Mouse (Mus musculus): Measurements from ENCODE around the gene Izumo1r. TPM values are rescaled to one million over a fixed set of nuclear protein-coding genes. Genes with fewer than 3 reads are reported as not detected.
A peak's percentile ranks its signal among the peaks of the same experiment; 100 is the strongest.

Izumo1r gene
- polyA plus RNA-seq, 1 experiment from 2014 or later, result not detected

- Histone ChIP-seq H3K27ac (ENCODE audit: low read length) (no peak overlapping the region), H3K4me2 (ENCODE audit: low read length) (no peak overlapping the region), H3K27me3 (ENCODE audit: control insufficient read depth, insufficient read depth, low read depth, low read length) (no peaks in the 10 kb centered on the region), H3K4me1 (ENCODE audit: control insufficient read depth, insufficient read depth, low read length) (peaks cover 5% of the 10 kb centered on the region; the same call in 1 of the 2 replicates), H3K36me3 (ENCODE audit: control insufficient read depth, insufficient read depth, low read length) (no peaks in the 10 kb centered on the region), H3K9me3 (replicated peaks; ENCODE audit: control insufficient read depth, low read length, poor library complexity, severe bottlenecking) (no peaks in the 10 kb centered on the region), H3K9ac (ENCODE audit: low read depth, low read length) (no peak overlapping the region), H3K4me3 (ENCODE audit: low read depth, low read length) (no peak overlapping the region)
- no peak for ATAC-seq
- 83% methylated on average over 2 of the region's 2 CpGs for WGBS
Observed at GRCm38 (mm10) chr9:14912037-14912436, 8.3 kb upstream of the Izumo1r start.

GRCm38 (mm10) chr9:14909981-14910380, 6.2 kb upstream of the Izumo1r start:
- Histone ChIP-seq H3K36me3 (ENCODE audit: control insufficient read depth, insufficient read depth, low read length) (no peaks in the 10 kb centered on the region), H3K9me3 (replicated peaks; ENCODE audit: control insufficient read depth, low read length, poor library complexity, severe bottlenecking) (no peaks in the 10 kb centered on the region), H3K4me1 (ENCODE audit: control insufficient read depth, insufficient read depth, low read length) (peaks cover 9% of the 10 kb centered on the region; the same call in 1 of the 2 replicates), H3K27ac (ENCODE audit: low read length) (no peak overlapping the region), H3K9ac (ENCODE audit: low read depth, low read length) (no peak overlapping the region), H3K27me3 (ENCODE audit: control insufficient read depth, insufficient read depth, low read depth, low read length) (no peaks in the 10 kb centered on the region), H3K4me2 (ENCODE audit: low read length) (no peak overlapping the region), H3K4me3 (ENCODE audit: low read depth, low read length) (no peak overlapping the region)
- ATAC-seq, result peak; percentile 82
- WGBS, result 18% methylated on average over 5 of the region's 5 CpGs

DNA sequence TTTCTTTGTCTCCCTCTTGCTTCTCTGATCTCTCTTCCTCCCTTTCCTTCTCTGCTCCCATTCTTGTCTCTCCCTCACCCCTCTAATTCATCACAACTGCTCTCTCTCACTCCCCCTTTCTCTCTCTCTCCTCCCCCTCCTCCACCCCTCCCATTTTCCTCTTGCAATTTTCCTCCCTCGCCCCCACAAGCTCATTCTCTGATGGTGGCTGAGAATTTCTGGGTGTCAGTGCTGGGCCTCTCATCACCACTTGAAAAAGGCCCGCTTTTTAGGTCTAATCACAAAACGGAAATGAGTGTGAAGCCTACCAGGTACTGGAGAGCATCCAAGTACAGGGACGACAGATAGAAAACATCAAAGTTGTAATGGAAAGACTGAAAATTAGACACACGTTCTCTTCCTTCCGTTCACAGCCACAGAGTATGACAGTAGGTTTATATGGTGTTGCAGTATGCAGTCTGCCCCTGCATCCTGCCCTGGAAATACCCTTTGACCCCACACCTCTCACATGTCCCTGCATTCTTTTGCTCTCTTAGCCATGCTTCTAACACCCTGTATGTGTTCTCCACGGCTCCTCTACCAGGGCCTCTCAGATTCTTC, 4.2 kb upstream of the Izumo1r start:
- H3K4me3 ChIP-seq (ENCODE audit: low read depth, low read length), result no peak overlapping the region
- no peaks in the 10 kb centered on the region for H3K27me3 ChIP-seq (ENCODE audit: control insufficient read depth, insufficient read depth, low read depth, low read length)
- 76% methylated on average over 7 of the region's 7 CpGs for WGBS

DNA sequence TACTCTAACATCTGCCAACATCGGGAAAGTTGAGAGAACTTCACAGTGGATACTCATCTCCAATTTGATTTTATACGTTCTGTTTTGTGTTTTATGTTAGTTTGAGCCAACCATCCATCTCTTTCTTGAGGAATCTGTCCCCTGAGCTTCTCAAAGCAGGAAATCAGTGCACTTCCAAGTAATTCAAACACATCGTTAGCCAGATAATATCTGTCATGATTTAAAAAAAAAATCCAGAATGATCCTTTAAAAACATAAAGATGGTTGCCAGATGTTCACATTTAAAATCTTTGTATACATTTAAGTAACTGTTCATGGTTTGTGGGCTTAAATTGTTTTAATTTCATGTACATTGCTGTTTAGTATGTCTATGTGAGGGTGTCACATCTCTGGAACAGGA, 2.2 kb upstream of the Izumo1r start:
- H3K4me2 ChIP-seq (ENCODE audit: low read length), result no peak overlapping the region
- no peak overlapping the region for H3K27ac ChIP-seq (ENCODE audit: low read length)
- WGBS, result 81% methylated on average over 3 of the region's 3 CpGs
- H3K4me1 ChIP-seq (ENCODE audit: control insufficient read depth, insufficient read depth, low read length), result peaks cover 9% of the 10 kb centered on the region; the same call in 1 of the 2 replicates
- no peak overlapping the region for H3K9ac ChIP-seq (ENCODE audit: low read depth, low read length)
- no peak overlapping the region for H3K4me3 ChIP-seq (ENCODE audit: low read depth, low read length)
- H3K36me3 ChIP-seq (ENCODE audit: control insufficient read depth, insufficient read depth, low read length), result no peaks in the 10 kb centered on the region
- no peaks in the 10 kb centered on the region for H3K27me3 ChIP-seq (ENCODE audit: control insufficient read depth, insufficient read depth, low read depth, low read length)
- no peak for ATAC-seq
- H3K9me3 ChIP-seq (replicated peaks; ENCODE audit: control insufficient read depth, low read length, poor library complexity, severe bottlenecking), result no peaks in the 10 kb centered on the region

More for the DNA sequence above, 4.2 kb upstream of the Izumo1r start:
- Histone ChIP-seq H3K9me3 (replicated peaks; ENCODE audit: control insufficient read depth, low read length, poor library complexity, severe bottlenecking) (no peaks in the 10 kb centered on the region), H3K36me3 (ENCODE audit: control insufficient read depth, insufficient read depth, low read length) (no peaks in the 10 kb centered on the region), H3K4me2 (ENCODE audit: low read length) (no peak overlapping the region), H3K27ac (ENCODE audit: low read length) (no peak overlapping the region), H3K4me1 (ENCODE audit: control insufficient read depth, insufficient read depth, low read length) (peaks cover 9% of the 10 kb centered on the region; the same call in 1 of the 2 replicates), H3K9ac (ENCODE audit: low read depth, low read length) (no peak overlapping the region)
- ATAC-seq, result no peak

- no peak overlapping the region for H3K4me3 ChIP-seq (ENCODE audit: low read depth, low read length)
- WGBS, result 53% methylated on average over 9 of the region's 9 CpGs
- peaks cover 7% of the 10 kb centered on the region; the same call in 1 of the 2 replicates for H3K4me1 ChIP-seq (ENCODE audit: control insufficient read depth, insufficient read depth, low read length)
- H3K27me3 ChIP-seq (ENCODE audit: control insufficient read depth, insufficient read depth, low read depth, low read length), result no peaks in the 10 kb centered on the region
- H3K36me3 ChIP-seq (ENCODE audit: control insufficient read depth, insufficient read depth, low read length), result no peaks in the 10 kb centered on the region
- ATAC-seq, result peak; percentile 43; the same call in 1 of the 2 replicates
- no peak overlapping the region for H3K4me2 ChIP-seq (ENCODE audit: low read length)
- H3K27ac ChIP-seq (ENCODE audit: low read length), result no peak overlapping the region
- no peak overlapping the region for H3K9ac ChIP-seq (ENCODE audit: low read depth, low read length)
- no peaks in the 10 kb centered on the region for H3K9me3 ChIP-seq (replicated peaks; ENCODE audit: control insufficient read depth, low read length, poor library complexity, severe bottlenecking)
Observed at GRCm38 (mm10) chr9:14904741-14905475, 1.2 kb upstream of the Izumo1r start.

DNA sequence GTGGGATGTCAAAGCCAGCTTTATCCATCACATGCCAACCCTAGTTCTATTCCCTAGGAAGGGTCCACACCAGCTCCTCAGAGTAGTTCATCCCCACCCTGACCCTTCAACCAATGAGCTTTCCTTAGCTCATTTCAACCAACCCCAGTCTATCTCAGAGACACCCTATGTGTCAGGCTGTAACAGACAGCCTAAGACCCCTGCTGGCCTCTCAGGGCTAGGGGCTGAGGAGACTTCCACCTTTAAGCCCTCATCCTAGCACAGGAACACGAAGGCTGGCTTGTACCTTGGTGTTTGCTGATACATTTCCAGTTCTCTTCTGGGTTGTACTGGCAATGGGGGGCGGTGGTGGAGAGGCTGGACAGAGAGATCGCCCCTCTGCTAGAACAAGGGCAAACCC, 743 bp downstream of the Izumo1r start:
- WGBS, result 92% methylated on average over 3 of the region's 3 CpGs
- Histone ChIP-seq H3K9ac (ENCODE audit: low read depth, low read length) (no peak overlapping the region), H3K27me3 (ENCODE audit: control insufficient read depth, insufficient read depth, low read depth, low read length) (no peaks in the 10 kb centered on the region), H3K27ac (ENCODE audit: low read length) (no peak overlapping the region), H3K36me3 (ENCODE audit: control insufficient read depth, insufficient read depth, low read length) (no peaks in the 10 kb centered on the region), H3K4me3 (ENCODE audit: low read depth, low read length) (no peak overlapping the region), H3K4me2 (ENCODE audit: low read length) (no peak overlapping the region), H3K4me1 (ENCODE audit: control insufficient read depth, insufficient read depth, low read length) (peaks cover 7% of the 10 kb centered on the region; the same call in 1 of the 2 replicates), H3K9me3 (replicated peaks; ENCODE audit: control insufficient read depth, low read length, poor library complexity, severe bottlenecking) (no peaks in the 10 kb centered on the region)
- no peak for ATAC-seq

- H3K4me3 ChIP-seq (ENCODE audit: low read depth, low read length), result no peak overlapping the region
- no peak overlapping the region for H3K9ac ChIP-seq (ENCODE audit: low read depth, low read length)
- H3K9me3 ChIP-seq (replicated peaks; ENCODE audit: control insufficient read depth, low read length, poor library complexity, severe bottlenecking), result no peaks in the 10 kb centered on the region
- H3K27ac ChIP-seq (ENCODE audit: low read length), result no peak overlapping the region
- no peaks in the 10 kb centered on the region for H3K27me3 ChIP-seq (ENCODE audit: control insufficient read depth, insufficient read depth, low read depth, low read length)
- H3K4me1 ChIP-seq (ENCODE audit: control insufficient read depth, insufficient read depth, low read length), result peaks cover 4% of the 10 kb centered on the region; the same call in 1 of the 2 replicates
- no peak for ATAC-seq
- 95% methylated on average over 2 of the region's 2 CpGs for WGBS
- no peaks in the 10 kb centered on the region for H3K36me3 ChIP-seq (ENCODE audit: control insufficient read depth, insufficient read depth, low read length)
- H3K4me2 ChIP-seq (ENCODE audit: low read length), result no peak overlapping the region
Observed at GRCm38 (mm10) chr9:14902416-14902815, 1.3 kb downstream of the Izumo1r start.

DNA sequence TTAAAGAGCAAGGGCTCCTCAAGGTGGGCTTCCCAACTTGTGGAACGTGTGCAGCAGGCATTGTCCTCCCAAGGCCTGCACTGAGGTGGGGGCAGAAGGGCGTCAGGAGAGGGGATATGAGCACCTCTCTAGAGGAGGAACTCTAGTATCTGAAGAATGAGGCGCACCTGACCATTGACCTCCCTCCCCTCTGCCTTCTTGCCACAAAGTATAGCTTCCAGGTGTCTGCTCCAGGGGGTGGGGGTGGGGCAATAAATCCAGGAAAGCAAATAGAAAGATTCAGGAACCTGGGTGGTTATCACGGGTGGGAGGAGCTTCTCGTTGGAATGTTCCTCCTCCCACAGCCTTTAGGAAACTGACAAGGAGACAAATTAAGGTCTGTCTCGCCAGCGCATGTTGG, 2.0 kb downstream of the Izumo1r start:
- Histone ChIP-seq H3K36me3 (ENCODE audit: control insufficient read depth, insufficient read depth, low read length) (no peaks in the 10 kb centered on the region), H3K4me2 (ENCODE audit: low read length) (no peak overlapping the region), H3K27me3 (ENCODE audit: control insufficient read depth, insufficient read depth, low read depth, low read length) (no peaks in the 10 kb centered on the region), H3K4me1 (ENCODE audit: control insufficient read depth, insufficient read depth, low read length) (peaks cover 4% of the 10 kb centered on the region; the same call in 1 of the 2 replicates), H3K9me3 (replicated peaks; ENCODE audit: control insufficient read depth, low read length, poor library complexity, severe bottlenecking) (no peaks in the 10 kb centered on the region), H3K4me3 (ENCODE audit: low read depth, low read length) (no peak overlapping the region), H3K27ac (ENCODE audit: low read length) (no peak overlapping the region), H3K9ac (ENCODE audit: low read depth, low read length) (no peak overlapping the region)
- WGBS, result 86% methylated on average over 7 of the region's 7 CpGs
- ATAC-seq, result no peak

GRCm38 (mm10) chr9:14897102-14897501, 6.6 kb downstream of the Izumo1r start:
- H3K9me3 ChIP-seq (replicated peaks; ENCODE audit: control insufficient read depth, low read length, poor library complexity, severe bottlenecking), result no peaks in the 10 kb centered on the region
- no peak overlapping the region for H3K27ac ChIP-seq (ENCODE audit: low read length)
- no peak overlapping the region for H3K4me3 ChIP-seq (ENCODE audit: low read depth, low read length)
- H3K27me3 ChIP-seq (ENCODE audit: control insufficient read depth, insufficient read depth, low read depth, low read length), result no peaks in the 10 kb centered on the region
- H3K4me2 ChIP-seq (ENCODE audit: low read length), result no peak overlapping the region
- no peak overlapping the region for H3K9ac ChIP-seq (ENCODE audit: low read depth, low read length)
- no peaks in the 10 kb centered on the region for H3K36me3 ChIP-seq (ENCODE audit: control insufficient read depth, insufficient read depth, low read length)
- H3K4me1 ChIP-seq (ENCODE audit: control insufficient read depth, insufficient read depth, low read length), result no peaks in the 10 kb centered on the region
- ATAC-seq, result no peak
- WGBS, result 70% methylated on average over 3 of the region's 3 CpGs
